Mouse (Mus musculus): ENCODE results near the gene Trip4. TPM values are rescaled to one million over a fixed set of nuclear protein-coding genes. Genes with fewer than 3 reads are reported as not detected.

The Trip4 gene
- total RNA-seq, 1 experiment = 18.6 TPM

DNA sequence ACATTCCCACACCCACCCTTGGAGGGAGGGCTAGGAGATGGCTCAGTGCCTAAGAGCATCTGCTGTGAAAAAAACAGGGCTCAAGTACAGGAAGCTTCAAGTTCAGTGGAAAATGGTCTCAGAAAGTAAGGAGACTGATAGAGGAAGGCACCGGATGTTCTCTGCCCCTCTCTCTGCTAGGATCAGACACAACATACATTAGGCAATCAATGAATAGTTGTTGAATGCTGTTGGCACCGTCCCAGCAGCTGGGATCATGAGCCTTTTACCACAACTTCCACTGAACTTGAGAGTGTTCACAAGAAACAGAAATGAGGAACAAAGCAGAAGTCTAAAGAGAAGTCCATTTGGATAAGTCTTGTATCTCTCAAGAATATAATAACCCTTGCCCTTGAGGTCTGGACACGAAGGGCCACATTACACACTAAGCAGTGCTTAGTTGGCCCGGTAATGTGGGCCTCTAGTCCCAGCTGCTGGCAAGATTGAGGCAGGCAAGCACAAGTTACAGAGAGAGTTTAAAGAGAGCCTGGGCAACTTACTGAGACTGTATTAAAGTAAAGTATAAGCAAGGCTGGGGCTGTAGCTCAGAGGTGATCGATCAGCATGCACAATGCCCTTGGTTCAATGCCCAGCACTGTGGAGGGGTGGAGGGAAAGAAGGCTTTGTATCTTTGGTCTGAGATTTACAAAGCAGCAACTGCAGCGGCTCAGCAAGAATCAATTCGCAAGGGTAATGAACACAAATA lies 64.0 kb downstream of the Trip4 start:
- in situ Hi-C loops (cut with MboI; ENCODE audit: low sequenced_read_pairs in 2 of 2, unreplicated experiment in 2 of 2) = no loop called here
- no peak for TF ChIP-seq CHD2 (IDR thresholded peaks at IDR 0.05; ENCODE audit: low read depth, low read length)
- no peak for TF ChIP-seq ZC3H11A (IDR thresholded peaks at IDR 0.05; ENCODE audit: borderline replicate concordance, low read depth, low read length)
- no peak for TF ChIP-seq MAFK (IDR thresholded peaks at IDR 0.05; ENCODE audit: insufficient read depth, low read depth, low read length)
- TF ChIP-seq ZNF384 (IDR thresholded peaks at IDR 0.05; ENCODE audit: low read depth, low read length) = no peak
- no peak for TF ChIP-seq HCFC1 (IDR thresholded peaks at IDR 0.05; ENCODE audit: borderline replicate concordance, insufficient read depth, low read length)

DNA sequence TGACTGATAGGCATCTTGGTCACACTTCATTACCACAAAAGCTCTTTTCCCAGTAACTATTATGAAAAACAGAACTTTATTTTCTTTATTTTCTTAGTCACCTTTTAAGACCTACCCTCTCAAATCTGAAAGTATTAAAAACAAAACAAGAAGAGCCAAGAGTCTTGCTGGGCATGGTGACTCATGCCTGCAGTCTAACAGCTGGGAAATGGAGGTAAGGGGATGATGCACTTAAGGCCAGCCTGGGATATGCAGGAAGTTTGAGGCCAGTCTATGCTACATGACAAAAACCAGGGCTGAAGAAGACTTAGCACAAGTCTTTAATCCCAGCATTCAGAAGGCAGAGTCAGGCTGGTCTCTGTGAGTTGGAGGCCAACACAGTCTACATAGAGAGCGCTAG lies 68.8 kb downstream of the Trip4 start:
- in situ Hi-C loops (cut with MboI; ENCODE audit: low sequenced_read_pairs in 2 of 2, unreplicated experiment in 2 of 2) = no loop called here

More for the DNA sequence above, 64.0 kb downstream of the Trip4 start:
- Histone ChIP-seq H3K9ac (ENCODE audit: insufficient read depth, low read depth, low read length, poor library complexity, severe bottlenecking) (no peak overlapping the region), H3K4me1 (ENCODE audit: control insufficient read depth in 2 of 2, insufficient read depth in 2 of 2, low read length in 2 of 2, poor library complexity in 1 of 2) (no peaks in the 10 kb centered on the region), H3K36me3 (ENCODE audit: control insufficient read depth, insufficient read depth, low read length, poor library complexity, severe bottlenecking) (no peaks in the 10 kb centered on the region), H3K9me3 (ENCODE audit: control insufficient read depth, insufficient read depth, low read depth, low read length) (no peaks in the 10 kb centered on the region), H3K27ac (ENCODE audit: insufficient read depth, low read depth, low read length, poor library complexity, severe bottlenecking) (no peak overlapping the region), H3K4me3 (ENCODE audit: insufficient read depth in 1 of 2, low read depth in 1 of 2, low read length in 2 of 2, poor library complexity in 1 of 2, severe bottlenecking in 1 of 2) (no peak overlapping the region)
- no peak for DNase-seq (ENCODE audit: low read depth, low spot score)

DNA sequence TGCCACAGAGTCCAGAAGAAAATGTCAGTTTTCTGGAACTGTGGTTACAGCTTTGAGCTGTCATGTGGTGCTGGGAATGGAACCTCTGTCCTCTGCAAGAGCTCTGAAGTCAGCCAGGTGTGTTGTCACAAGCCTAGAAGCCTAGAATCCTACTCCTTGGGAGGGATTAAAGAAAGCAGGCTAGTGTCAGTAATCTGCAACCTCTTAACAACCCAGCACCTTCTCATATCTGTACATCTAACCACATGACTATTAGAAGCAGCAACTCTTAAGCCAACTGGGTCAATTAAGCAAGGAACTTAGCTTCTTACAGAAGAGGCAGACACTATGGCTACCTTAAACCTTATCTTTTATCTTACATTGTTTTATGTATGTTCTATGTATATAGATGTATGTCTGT lies 71.7 kb downstream of the Trip4 start:
- no peak for DNase-seq (ENCODE audit: low read depth, low spot score)
- Histone ChIP-seq H3K9ac (ENCODE audit: insufficient read depth, low read depth, low read length, poor library complexity, severe bottlenecking) (no peak overlapping the region), H3K4me1 (ENCODE audit: control insufficient read depth in 2 of 2, insufficient read depth in 2 of 2, low read length in 2 of 2, poor library complexity in 1 of 2) (no peaks in the 10 kb centered on the region), H3K4me3 (ENCODE audit: insufficient read depth in 1 of 2, low read depth in 1 of 2, low read length in 2 of 2, poor library complexity in 1 of 2, severe bottlenecking in 1 of 2) (no peak overlapping the region), H3K9me3 (ENCODE audit: control insufficient read depth, insufficient read depth, low read depth, low read length) (no peaks in the 10 kb centered on the region), H3K27ac (ENCODE audit: insufficient read depth, low read depth, low read length, poor library complexity, severe bottlenecking) (no peak overlapping the region), H3K36me3 (ENCODE audit: control insufficient read depth, insufficient read depth, low read length, poor library complexity, severe bottlenecking) (no peaks in the 10 kb centered on the region; the same call in 1 of the 2 replicates)
- TF ChIP-seq HCFC1 (IDR thresholded peaks at IDR 0.05; ENCODE audit: borderline replicate concordance, insufficient read depth, low read length) (no peak), ZNF384 (IDR thresholded peaks at IDR 0.05; ENCODE audit: low read depth, low read length) (no peak), CHD2 (IDR thresholded peaks at IDR 0.05; ENCODE audit: low read depth, low read length) (no peak), MAFK (IDR thresholded peaks at IDR 0.05; ENCODE audit: insufficient read depth, low read depth, low read length) (no peak), ZC3H11A (IDR thresholded peaks at IDR 0.05; ENCODE audit: borderline replicate concordance, low read depth, low read length) (no peak)
- in situ Hi-C loops (cut with MboI; ENCODE audit: low sequenced_read_pairs in 2 of 2, unreplicated experiment in 2 of 2) = no loop called here

More for the DNA sequence above, 68.8 kb downstream of the Trip4 start:
- Histone ChIP-seq H3K4me1 (ENCODE audit: control insufficient read depth in 2 of 2, insufficient read depth in 2 of 2, low read length in 2 of 2, poor library complexity in 1 of 2) (no peaks in the 10 kb centered on the region), H3K9ac (ENCODE audit: insufficient read depth, low read depth, low read length, poor library complexity, severe bottlenecking) (no peak overlapping the region), H3K36me3 (ENCODE audit: control insufficient read depth, insufficient read depth, low read length, poor library complexity, severe bottlenecking) (no peaks in the 10 kb centered on the region; the same call in 1 of the 2 replicates), H3K9me3 (ENCODE audit: control insufficient read depth, insufficient read depth, low read depth, low read length) (no peaks in the 10 kb centered on the region), H3K4me3 (ENCODE audit: insufficient read depth in 1 of 2, low read depth in 1 of 2, low read length in 2 of 2, poor library complexity in 1 of 2, severe bottlenecking in 1 of 2) (no peak overlapping the region), H3K27ac (ENCODE audit: insufficient read depth, low read depth, low read length, poor library complexity, severe bottlenecking) (no peak overlapping the region)
- TF ChIP-seq CHD2 (IDR thresholded peaks at IDR 0.05; ENCODE audit: low read depth, low read length) = no peak
- TF ChIP-seq ZC3H11A (IDR thresholded peaks at IDR 0.05; ENCODE audit: borderline replicate concordance, low read depth, low read length) = no peak
- no peak for TF ChIP-seq ZNF384 (IDR thresholded peaks at IDR 0.05; ENCODE audit: low read depth, low read length)
- no peak for TF ChIP-seq MAFK (IDR thresholded peaks at IDR 0.05; ENCODE audit: insufficient read depth, low read depth, low read length)
- TF ChIP-seq HCFC1 (IDR thresholded peaks at IDR 0.05; ENCODE audit: borderline replicate concordance, insufficient read depth, low read length) = no peak
- no peak for DNase-seq (ENCODE audit: low read depth, low spot score)

DNA sequence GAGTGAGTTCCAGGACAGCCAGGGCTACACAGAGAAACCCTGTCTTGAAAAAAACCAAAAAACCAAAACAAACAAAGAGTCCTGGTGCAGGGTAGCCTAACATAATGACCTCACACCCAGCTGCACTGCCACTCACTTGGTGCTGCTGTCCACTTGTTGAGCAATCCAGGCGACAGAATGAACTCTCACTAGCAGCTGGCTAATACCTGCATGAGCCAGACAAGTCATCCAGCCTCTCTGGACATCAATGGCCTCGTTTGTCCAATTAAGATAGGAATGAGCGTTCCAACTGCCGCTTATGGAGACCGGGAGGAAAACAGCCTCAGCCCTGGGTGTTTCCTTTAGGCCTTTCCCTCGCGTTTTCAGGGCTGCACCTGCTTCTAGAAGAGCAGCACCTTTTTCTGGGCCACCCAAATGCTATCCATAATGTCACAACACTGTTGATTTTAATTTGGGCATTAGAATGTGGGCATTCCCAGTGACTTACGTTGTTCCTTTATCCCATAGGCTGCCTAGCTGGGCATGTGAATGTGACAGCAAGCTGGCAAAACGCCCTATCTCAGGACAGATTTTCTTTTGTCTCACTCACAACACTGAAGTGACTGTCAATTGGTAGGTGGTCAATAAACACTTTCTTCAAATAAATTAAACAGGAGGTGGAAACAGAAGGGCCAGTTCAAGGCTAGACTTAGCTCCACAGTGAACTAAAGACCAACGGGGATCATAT lies 73.8 kb downstream of the Trip4 start:
- Histone ChIP-seq H3K4me1 (ENCODE audit: control insufficient read depth in 2 of 2, insufficient read depth in 2 of 2, low read length in 2 of 2, poor library complexity in 1 of 2) (peaks cover 0 to 1% of the 10 kb centered on the region in 2 experiments; a peak in 1 of 4 replicates), H3K27ac (ENCODE audit: insufficient read depth, low read depth, low read length, poor library complexity, severe bottlenecking) (no peak overlapping the region), H3K9me3 (ENCODE audit: control insufficient read depth, insufficient read depth, low read depth, low read length) (no peaks in the 10 kb centered on the region), H3K4me3 (ENCODE audit: insufficient read depth in 1 of 2, low read depth in 1 of 2, low read length in 2 of 2, poor library complexity in 1 of 2, severe bottlenecking in 1 of 2) (no peak overlapping the region), H3K36me3 (ENCODE audit: control insufficient read depth, insufficient read depth, low read length, poor library complexity, severe bottlenecking) (no peaks in the 10 kb centered on the region; the same call in 1 of the 2 replicates), H3K9ac (ENCODE audit: insufficient read depth, low read depth, low read length, poor library complexity, severe bottlenecking) (no peak overlapping the region)
- no peak for DNase-seq (ENCODE audit: low read depth, low spot score)
- TF ChIP-seq HCFC1 (IDR thresholded peaks at IDR 0.05; ENCODE audit: borderline replicate concordance, insufficient read depth, low read length) (no peak), MAFK (IDR thresholded peaks at IDR 0.05; ENCODE audit: insufficient read depth, low read depth, low read length) (no peak), ZNF384 (IDR thresholded peaks at IDR 0.05; ENCODE audit: low read depth, low read length) (no peak), ZC3H11A (IDR thresholded peaks at IDR 0.05; ENCODE audit: borderline replicate concordance, low read depth, low read length) (no peak), CHD2 (IDR thresholded peaks at IDR 0.05; ENCODE audit: low read depth, low read length) (no peak)
- in situ Hi-C loops (cut with MboI; ENCODE audit: low sequenced_read_pairs in 2 of 2, unreplicated experiment in 2 of 2) = no loop called here

Measured in ES-E14 (cell line).